Mouse (Mus musculus) MN1 (cell line): ENCODE data around the gene Zc3h6.
A peak's percentile ranks its signal among the peaks of the same experiment; 100 is the strongest.
"Not testable (repeated sequence)": the region's sequence is repeated elsewhere in the genome, so short reads cannot be mapped to it uniquely, and the experiment has no call there.

ENCODE experiments used
- DNase-seq: peaks from one replicate; pipeline ENCODE4 v3.0.0-alpha.2; 2016; ENCODE audit warnings: low spot score

The Zc3h6 gene

GRCm38 (mm10) chr2:128966641-128967580 is at the start of gene Zc3h6:
Gene Zc3h6 (plus strand): TSS chr2:128967402.
- peak; percentile 99 for DNase-seq

GRCm38 (mm10) chr2:128924799-128925198 is 42.4 kb upstream of the Zc3h6 start:
- no peak for DNase-seq

- DNase-seq: no peak
Observed at GRCm38 (mm10) chr2:128928446-128928845, 38.8 kb upstream of the Zc3h6 start.

GRCm38 (mm10) chr2:128930704-128931103 is 36.5 kb upstream of the Zc3h6 start:
- DNase-seq: no peak

DNA sequence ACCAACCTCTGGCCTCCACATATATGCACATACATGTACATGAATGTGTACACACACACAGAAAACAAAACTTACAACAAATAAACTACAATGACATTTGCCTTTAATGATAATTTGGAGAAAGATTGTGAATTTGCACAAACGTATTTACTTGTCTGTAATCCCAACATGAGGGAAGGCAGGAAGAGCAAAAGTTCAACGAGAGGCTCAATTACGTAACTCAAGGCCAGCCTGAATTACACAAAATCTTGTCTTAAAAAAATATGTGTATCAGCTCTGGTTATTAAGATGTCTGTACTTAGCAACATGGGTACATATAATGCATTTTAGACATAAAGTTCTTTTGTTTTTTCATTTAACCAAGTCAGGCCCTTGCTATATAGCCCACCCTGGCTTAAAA is 30.9 kb upstream of the Zc3h6 start:
- no peak for DNase-seq

GRCm38 (mm10) chr2:128943538-128944528 is 23.4 kb upstream of the Zc3h6 start, which contains the start of gene Zc3h8:
Gene Zc3h8 (minus strand): TSS chr2:128944077.
- DNase-seq: peak; percentile 97

DNA sequence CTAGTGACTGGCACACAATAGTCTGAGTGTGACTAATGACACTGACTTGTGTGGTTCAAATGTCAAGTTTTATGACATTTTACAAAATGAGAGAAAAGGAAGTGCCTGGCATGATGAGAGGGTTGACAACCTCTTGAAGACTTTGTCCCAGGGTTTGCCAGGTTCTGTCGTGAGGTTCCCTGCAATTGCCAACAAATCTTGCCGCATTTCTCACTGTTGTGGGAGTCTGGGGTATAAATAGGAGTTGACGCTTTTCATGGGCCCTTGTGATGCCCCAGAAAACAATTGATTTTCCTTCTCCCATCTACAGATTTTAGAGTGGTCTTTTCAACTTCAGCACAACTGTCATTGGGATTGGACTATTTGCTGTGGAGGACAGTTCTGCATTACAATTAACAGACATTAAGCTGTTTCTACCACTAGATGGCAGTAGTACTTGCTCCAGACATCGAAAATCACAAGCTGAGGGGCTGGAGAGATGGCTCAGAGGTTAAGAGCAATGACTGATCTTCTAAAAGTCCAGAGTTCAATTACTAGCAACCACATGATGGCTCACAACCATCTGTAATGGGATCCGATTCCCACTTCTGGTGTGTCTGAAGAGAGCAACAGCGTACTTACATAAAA is 19.1 kb upstream of the Zc3h6 start:
- peak; percentile 68 for DNase-seq

DNA sequence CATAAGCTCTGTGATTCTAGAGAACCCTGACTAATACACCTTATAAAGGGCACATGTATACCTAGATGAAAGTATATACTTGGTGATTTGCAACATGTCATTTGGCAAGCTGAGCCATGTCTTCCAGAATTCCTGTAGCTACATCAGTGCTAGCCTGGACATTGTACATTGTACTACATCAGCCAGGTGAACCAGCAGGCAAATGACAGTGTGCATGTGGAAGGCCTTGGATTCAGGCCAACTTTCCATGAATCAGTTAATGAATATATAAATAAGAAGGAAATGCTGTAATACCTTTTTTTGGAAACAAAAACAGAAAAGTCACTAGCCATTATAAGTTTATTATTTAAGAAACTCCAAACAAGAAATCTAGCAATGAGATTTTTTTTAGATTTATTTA is 13.0 kb upstream of the Zc3h6 start:
- DNase-seq: no peak

- no peak for DNase-seq
Observed at GRCm38 (mm10) chr2:128965505-128966105, 1.6 kb upstream of the Zc3h6 start.

- peak; percentile 13 for DNase-seq
Observed at GRCm38 (mm10) chr2:128966236-128966635, 966 bp upstream of the Zc3h6 start.

DNA sequence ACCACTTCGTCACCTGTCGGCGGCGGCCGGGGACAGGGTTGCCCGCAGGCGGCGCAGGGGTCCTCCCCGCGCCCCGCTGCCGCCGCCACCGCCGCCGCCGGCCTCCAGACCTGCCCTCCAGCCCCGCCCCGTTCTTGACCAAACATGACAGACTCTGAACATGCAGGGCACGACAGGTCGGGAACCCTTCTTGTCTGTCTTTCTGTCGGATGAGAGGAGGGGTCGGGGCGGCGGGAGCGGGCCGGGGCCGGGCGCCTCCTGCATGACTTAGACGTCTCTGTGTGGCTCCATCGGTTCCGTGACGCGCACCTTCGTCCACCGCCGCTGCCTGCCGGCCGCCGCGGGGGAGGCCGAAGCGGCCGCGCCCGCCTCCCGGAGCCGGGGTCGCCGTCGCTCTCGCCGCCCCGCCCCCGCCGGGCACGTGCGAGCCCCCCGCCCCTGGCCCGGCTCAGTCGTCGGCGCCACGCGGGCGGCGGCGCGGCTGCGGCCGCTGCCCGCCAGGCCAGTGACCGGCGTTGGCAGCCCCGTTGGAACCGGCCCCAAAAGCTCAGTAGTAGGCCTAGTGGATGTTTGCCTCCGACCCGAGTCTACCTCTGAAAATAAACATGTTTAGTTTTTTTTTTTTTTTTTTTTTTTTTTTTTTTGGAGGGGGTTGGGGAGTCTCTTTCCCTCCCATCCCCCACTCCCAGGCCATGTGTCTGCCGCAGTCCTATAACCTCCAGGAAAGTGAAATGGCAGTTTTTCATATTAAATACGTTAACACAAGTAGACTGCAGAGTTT is 649 bp downstream of the Zc3h6 start, which contains the start of gene Gm10762:
Gene Gm10762, minus strand, starts transcription at position 65 of the 781 bp plus-strand sequence.
- peak; percentile 82 for DNase-seq

DNA sequence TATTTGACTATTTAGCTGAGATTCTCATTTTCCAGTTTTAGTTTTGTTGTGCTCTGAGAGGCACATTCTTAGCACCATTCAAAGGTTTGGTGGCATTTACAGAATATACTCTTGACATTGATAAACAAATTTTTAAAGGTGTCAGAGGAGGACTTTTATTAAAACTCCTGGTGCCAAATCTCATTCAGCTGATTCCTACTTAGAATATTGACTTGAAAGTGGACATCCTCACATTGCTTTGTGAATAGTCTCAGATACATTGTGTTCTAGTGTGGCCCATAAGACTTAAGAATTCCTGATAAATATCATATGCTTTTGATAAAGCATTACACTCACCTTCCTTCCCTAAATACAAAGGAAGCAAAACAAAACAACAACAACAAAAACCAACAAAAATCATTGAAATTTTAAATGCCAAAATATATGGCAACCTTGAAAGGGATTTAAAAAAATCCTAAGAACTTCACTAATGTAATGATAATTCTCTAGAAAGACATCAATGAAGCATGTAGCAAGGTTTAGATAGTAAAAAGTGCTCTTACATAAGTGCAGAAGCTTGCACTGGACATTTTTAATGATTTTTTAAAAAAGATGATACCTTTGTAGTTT is 1.4 kb downstream of the Zc3h6 start:
- DNase-seq: no peak

DNA sequence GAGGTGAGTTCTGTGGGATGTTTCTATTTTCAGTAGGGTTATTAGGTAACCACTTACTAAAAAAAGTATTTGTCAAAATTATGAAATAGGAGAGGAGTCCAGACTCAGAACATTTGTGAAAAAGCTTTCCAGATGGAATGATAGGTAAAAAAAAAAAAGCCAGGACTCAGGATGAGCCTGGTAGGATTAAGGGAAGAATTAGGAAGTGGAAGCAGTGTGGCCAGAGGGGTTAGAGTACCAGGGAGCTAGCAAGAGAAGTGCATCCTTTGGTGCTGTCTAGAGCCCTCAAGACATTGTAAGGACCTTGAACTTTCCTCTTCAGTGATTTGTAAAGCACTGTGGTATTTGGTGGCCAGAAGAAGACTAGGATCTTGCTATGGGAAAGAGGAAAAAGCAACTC is 5.1 kb downstream of the Zc3h6 start:
- no peak for DNase-seq

DNA sequence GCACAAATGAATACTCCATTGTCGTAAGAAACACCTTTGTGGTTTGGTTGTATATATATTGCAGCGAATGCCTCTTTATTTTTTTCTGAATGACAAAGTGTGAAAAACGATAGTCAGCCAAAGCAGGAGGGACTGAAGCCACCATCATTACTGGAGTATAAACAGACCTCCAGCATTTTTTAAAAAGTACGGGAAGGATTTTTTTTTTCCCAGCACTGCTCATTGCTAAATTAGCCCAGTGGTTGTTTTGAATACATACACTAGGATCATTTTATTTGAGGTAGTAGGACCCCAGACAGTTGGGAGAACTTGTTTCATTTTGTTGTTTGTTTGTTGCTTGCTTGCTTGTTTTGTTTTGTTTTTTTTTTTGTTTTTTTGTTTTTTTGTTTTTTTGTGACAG is 8.4 kb downstream of the Zc3h6 start:
- no peak for DNase-seq

- no peak for DNase-seq
Observed at GRCm38 (mm10) chr2:128984746-128985145, 17.5 kb downstream of the Zc3h6 start.

DNA sequence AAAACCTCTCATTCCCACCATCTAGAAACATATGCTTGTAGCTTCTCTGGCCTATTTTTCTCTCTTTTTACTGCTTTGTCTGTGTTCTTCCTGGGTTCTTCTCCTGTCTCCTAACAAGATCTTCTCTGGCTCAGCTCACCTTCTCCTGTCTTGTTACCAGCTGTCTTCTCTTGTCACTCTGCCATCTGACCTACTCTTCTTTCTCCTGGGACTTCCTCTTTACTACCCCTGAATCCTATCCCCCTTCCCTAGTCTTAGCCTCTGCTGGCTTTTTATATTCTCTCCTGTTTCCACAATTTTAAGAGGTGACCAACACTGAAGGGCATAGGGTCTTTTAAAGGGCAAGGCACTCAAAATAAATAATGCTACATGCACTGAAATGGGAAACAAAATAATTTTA is 37.7 kb downstream of the Zc3h6 start:
- no peak for DNase-seq

DNA sequence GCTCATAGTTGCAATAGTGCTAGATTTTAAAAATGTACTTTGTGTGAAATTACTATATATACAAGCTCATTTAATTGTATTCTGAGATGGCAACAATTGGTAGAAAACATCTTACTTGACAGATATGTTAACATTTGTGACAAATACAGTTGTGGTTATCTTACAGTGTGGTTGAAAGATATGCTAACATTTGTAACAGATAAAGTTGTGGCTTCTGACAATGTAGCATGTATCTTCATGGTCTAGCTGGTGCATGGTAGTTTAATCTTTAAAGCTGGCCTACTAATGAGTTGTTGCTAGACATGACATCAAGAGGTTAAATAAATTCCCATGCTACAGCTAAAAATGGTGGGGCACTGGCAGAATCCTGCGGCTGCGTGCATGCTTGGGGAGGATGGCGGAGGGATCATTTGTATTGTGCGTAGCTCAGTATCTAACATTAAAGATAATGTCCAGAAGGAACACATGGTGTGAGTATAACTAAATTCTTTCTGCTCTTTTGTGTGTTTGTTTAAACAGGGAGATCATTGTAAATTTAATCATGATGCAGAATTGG is 39.1 kb downstream of the Zc3h6 start:
- peak; percentile 7 for DNase-seq

DNA sequence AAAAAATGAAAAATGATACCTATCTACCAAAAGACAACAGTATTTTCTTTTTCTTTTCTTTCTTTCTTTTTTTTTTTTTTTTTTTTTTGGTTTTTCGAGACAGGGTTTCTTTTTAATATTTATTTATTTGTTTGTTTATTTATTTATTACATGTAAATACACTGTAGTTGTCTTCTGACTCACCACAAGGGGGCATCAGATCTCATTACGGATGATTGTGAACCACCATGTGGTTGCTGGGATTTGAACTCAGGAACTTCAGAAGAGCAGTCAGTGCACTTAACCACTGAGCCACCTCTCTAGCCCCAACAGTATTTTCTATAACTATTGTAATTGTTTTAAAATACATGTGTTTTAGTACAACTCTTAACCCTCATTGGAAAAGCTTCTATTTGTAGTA is 41.7 kb downstream of the Zc3h6 start:
- not testable (repeated sequence) for DNase-seq

GRCm38 (mm10) chr2:129020106-129020505 is 52.9 kb downstream of the Zc3h6 start:
- DNase-seq: no peak

DNA sequence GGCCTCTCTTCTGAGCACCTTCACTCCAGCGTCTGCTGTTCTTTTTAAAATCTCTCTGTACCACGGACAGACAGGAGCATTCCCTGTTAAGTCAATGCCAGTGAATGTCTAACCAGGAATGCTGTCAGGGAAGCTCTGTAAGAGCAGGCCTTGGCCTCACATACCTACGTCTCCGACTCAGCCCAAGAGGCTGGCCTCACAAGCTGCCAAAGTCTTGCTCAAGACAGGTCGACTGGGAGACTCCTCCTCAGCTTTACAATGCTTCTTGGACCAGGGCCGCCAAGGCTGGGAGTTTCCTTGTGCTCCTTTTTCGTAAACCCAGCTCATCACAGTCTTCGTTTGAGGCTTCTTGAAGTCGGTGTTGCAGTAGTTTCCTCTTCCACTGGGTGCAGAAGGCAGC is 57.6 kb downstream of the Zc3h6 start:
- DNase-seq: no peak
